Mouse (Mus musculus) left cerebral cortex, adult 9 months (tissue): ENCODE results near the gene Tmem274.

Experiments
- DNase-seq, 2 experiments: peaks; one replicate each; pipeline ENCODE4 v3.0.0; 2022; ENCODE audit warnings: low spot score in 2 of 2

The Tmem274 gene

DNA sequence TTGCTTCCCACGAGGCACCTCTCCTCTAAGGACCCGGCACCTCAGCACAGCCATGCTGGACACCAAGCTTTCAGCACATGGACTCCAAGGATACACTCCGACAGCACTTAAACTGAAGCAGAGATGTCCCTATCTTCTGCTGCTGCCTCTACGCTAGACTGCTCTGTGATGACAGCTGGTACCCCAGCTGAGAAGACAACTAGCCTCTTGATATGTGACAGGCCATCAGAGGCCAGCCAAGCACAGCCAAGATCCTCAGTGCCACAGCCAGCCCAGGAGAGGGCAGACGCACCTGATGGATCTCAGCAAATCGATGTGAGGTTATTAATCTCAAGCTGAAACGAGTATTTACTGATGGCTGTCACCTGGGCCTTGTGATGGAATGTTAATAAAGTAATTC, 2.1 kb upstream of the Tmem274 start:
- DNase-seq = no peak

DNA sequence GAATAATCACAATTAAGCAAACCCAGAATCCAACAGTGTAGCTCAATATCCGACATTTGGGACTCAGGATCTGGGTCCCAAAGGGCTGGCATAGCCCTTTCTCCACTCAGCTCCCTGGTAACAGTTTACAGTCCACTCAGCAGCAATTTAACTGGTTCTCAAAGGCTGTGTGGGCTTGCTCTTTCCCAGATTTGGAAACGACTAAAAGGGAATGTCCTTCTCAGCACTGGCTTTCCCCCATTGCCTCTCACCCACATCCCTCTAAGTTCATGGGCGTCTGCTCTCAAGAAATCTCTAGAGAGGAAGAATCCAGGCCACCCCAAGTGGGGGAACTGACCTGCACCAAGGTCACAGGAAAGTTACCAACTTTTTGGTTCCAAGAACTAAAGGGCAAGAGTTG, 7.4 kb downstream of the Tmem274 start:
- DNase-seq = no peak

DNA sequence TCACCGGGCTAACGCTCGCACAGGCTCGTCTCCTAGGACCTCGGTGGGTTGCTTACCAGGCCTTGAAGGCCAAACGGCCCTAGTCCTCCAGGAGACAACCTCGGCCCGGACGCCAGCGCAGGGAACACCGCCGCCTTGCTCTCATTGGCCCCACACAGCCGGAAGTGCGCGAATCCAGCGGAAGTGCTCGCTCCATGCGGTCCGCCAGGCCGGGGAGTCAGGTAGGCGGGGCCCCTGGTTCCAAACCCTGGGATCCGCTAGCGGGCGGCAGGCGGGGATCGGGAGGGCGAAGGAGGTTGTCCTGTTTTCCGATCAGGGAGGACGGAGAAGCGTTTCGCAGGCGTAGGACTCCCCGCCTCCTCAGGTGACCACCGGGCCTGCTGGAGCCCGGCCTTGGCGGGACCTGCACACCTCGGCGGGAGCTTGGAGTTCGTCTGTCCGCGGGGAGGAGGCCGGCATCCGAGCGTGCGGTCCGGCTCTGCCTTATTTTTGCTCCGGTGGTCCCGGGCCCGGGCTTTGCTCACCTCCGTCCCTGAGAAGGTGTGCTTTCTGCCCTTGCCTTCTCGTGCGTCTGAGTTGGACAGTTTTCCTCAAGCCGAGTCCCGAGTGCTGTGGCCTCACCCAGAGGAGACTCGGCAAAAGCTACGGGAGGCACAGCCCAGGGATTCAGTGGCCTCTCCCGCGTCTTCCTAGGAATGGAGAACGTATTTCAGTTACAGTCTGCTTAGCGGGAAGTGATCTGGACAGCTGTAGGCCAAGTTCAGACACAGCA, 8.1 kb downstream of the Tmem274 start, which contains the start of the genes Nmnat1 and Lzic:
TSS of gene Nmnat1 (minus strand) at position 150 of the 772 bp plus-strand sequence.
TSS of gene Lzic (plus strand) at position 177 of the 772 bp plus-strand sequence.
- DNase-seq = peak; percentile 52 to 91

GRCm38 (mm10) chr4:149485825-149486206, 8.6 kb downstream of the Tmem274 start:
- DNase-seq = no peak

GRCm38 (mm10) chr4:149487729-149488128, 10.6 kb downstream of the Tmem274 start:
- no peak for DNase-seq

DNA sequence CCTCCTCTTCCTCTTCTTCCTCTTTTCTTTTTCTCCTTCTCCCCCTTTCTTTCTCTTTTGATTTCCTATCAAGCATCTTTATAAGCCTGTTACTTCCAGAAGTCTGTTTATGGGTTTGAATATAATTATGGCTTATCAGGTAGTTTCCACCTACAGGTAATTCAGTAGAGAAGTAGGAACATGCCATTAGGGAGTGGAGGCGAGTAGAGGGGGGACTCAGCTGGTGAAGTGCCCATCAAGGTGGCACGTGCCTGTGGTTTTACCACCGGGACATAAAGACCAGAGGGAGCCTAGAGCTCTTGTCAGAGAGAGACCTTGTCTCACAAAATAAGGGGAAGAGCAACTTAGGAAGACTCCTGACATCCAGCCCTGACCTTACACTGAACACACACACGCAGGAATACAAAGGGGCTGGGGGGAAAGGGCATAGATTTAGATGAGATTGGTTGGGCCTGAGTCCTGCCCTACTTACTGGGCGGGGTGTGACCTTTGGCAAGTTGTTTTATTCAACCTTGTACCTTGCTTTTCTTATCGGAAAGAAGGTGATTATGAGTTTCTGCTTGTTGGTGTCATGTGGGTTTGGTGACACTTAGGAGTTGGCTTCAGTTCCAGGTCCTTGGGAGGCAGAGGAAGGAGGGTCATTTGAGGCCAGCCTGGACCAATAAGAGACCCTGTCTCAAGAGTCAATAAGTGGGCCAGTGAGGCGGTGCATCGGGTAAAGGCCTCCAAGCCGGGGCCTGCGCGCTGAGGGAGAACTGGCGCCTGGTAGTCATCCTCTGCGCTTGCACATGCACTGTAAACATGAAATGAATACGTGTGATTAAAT, 12.4 kb downstream of the Tmem274 start:
- no peak for DNase-seq

DNA sequence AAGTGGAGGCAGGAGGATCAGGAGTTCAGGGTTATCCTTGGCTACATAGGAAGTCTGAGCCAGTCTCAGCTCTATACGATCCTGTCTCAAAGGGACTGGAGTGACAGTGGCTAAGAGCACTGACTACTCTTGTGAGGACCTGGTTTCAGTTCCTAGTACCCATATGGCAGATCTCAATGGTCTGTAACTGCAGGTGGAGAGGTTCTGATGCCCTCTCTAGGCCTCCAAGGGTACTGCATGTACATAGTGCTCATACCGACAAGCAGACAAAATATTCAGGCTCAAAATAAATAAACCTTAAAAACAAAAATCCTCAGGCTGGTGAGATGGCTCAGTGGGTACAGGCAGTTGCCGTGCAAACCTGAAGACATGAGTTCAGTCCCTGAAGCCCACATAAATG, 14.0 kb downstream of the Tmem274 start:
- no peak for DNase-seq

GRCm38 (mm10) chr4:149496612-149497011, 19.4 kb downstream of the Tmem274 start:
- peak in 1 of 2 experiments; percentile 32 for DNase-seq

DNA sequence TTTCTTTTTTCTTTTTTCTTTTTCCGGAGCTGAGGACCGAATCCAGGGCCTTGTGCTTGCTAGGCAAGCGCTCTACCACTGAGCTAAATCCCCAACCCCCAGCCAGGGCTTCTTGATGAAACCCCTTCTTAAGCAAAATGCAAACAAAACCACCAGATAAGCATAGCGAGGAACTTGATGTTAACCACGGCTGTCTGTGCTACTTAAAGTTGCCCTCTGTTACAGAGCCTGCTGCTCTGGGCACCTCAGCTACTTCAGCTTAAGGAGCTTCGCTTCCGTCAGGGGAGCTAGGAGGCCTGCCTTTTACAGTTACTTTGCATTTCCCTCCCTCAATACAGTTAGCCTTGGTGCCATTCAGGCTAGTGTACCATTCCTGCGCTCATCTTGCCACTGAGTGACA, 21.7 kb downstream of the Tmem274 start:
- no peak for DNase-seq

- DNase-seq = no peak
Measured at GRCm38 (mm10) chr4:149499790-149500189, 22.6 kb downstream of the Tmem274 start.

- DNase-seq = no peak
Measured at GRCm38 (mm10) chr4:149504363-149504762, 27.2 kb downstream of the Tmem274 start.

DNA sequence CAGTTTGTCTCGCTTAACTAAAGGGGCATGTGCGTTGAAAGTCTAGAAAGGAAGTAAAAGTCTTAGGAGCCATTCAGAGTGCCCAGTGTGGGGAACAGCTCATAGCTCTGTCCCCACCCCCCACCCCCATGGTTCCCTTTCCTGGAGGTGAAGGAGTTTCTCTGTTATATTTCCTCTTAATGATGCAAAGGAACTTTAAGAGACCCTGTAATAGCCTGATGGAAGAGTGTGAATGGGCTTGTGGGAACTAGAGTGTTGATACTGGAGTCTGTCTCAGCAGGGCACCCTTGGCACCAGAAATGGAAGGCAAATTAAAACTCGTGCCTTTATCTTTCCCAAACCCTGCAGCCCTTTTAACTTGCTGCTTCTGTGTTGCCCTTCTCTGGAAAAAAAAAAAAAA, 27.7 kb downstream of the Tmem274 start:
- DNase-seq = no peak

DNA sequence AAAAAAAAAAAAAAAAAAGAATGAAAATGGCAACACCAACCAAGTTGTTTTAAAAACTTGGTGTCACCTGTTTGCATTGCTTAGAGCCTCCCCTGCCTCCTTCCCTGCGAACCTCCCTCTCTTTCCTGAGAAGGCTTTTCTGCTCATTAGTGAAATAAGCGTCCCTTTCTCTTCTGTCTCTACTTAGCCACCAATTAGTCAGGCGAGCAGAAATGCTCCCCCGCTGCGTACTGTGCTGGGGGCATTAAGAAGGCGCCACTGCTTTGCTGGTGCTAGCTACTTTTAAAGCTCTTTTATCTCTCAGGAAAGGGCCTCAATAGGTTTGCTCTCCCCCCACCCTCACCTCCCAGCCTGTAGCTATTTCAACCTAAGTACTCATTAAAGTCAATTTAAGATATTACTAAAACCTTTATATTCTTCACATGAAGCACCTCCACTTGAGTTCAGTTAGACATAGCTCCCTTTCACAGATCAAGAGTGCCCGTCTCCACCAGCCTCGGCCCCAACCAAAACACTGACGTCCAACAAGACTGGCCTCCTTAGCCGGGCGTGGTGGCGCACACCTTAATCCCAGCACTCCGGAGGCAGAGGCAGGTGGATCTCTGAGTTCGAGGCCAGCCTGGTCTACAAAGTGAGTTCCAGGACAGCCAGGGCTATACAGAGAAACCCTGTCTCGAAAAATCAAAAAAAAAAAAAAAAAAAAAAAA, 28.2 kb downstream of the Tmem274 start:
- DNase-seq = no peak

DNA sequence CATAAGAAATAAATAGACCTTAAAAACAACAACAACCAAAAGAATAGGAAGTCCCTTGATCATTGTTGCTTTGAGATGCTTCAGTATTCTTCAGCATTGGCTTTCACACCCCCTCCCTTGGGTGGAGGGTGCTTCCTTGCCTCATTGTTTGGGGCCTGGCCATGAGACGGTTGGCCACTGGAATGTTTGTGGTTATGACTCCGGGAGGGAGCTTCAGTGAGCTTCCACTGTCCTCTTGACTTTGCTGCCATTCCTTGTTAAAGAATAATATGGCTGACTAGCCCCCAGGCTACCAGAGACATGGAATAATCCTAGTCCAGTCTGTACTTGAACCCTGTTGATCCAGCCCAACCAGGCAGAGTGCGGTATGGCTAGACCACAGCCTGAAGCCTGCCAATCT, 29.7 kb downstream of the Tmem274 start:
- no peak for DNase-seq

GRCm38 (mm10) chr4:149511221-149511646, 34.1 kb downstream of the Tmem274 start:
- no peak for DNase-seq

- no peak for DNase-seq
Measured at GRCm38 (mm10) chr4:149512072-149512471, 34.9 kb downstream of the Tmem274 start.

DNA sequence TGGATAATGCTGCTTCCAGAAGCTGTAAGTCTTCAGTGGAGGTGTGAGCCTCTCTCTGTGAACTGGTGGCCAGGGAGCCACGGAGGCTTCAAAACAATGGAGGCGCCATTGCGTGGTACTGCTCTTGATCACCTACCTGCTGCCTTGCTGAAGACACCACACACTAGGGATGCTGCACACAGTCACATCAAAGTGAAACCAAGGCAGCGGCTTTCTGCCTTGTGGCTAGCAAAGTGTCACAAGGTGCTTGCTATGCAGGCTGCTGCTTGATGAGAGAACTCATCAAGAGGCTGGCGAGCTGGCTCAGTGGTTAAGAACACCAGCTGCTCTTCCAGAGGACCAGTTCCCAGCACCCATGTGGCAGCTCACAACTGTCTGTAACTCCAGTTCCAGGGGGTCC, 38.5 kb downstream of the Tmem274 start:
- no peak for DNase-seq

- DNase-seq = peak; percentile 94 to 97
Measured at GRCm38 (mm10) chr4:149517868-149518340, 40.7 kb downstream of the Tmem274 start, which contains the start of gene Ctnnbip1. Gene Ctnnbip1 (plus strand): TSS chr4:149518236.

DNA sequence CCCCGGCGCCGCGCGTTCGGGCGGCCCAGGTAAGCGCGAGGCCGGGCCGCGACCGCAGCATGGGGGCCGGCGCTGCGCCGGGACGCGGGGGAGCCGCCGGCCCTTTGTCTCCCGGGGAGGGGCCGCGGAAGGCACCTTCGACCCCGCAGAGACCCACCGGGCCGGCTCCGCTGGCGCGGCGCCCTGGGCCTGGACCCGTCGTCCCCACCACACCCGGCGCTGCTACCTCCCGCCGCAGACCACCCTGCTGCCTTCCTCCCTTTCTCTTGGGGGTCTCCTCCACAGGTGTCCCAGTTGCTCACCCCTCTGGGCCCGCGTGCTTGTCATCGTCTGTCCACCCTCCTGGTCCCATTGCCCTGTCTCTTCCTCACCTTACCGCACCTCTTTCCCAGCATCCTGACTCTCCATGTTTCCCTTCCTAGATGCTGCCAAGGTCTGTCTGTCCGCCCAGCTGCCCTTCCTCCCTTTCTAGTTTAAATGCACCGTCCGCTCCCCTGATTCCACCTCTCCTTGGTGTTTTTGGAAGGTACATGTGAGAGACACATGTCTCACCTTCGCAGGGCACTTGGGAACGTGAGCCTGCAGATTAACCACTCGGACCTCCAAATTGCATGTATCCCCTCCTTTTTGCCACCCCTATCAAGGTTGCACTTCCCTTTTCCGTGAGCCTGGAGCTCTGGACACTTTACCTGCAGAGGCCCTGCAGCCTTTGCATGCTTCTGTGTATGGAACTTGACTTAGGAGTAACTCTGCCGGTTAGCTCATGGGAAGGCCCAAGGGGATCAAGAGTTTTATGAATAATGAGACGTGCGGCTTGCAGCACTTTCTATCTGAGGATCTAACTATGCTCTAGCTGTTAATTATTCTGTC, 41.4 kb downstream of the Tmem274 start:
- DNase-seq = no peak

DNA sequence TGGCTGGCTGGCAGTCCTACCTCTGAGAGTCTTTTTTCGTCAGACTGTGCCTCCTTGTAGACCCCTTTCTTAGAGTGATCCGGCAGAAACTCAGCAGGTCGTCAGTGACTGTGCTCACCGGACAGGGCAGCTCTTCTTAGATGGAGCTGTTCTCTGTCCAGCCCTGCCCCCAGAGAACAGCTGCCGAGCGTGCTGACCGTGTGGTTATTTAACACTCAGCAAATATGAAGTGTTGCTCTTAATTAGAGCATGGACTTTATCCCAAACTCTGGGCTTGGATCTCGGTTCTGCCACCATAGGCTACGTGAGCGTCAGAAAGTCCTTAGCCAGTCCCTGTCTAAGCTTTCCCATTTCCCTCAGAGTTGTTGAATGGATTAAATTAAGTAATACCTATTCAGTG, 44.1 kb downstream of the Tmem274 start:
- no peak for DNase-seq

DNA sequence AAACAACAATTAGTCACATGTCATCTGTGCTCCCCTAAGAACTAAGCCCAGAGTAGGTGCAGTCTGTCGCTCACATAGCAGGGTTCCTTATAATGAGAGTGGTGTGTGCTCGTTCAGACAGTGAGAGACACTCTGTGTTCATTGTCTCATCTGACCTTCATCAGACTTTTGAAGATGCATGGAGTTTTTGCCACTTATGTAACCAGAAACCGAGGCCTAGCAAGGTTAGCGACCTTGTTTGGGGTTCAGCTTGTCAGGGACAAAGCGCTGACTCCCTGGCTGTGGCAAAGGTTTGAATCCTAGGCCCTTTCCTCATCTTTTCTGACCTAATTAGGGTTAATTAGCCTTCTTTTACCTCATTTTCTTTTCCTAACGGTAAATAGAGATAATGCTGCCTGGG, 46.8 kb downstream of the Tmem274 start:
- no peak for DNase-seq
